17 mouse cellular contexts compared by ENCODE assay signal in genomic region chr1:150050256-150050655, GRCm38 (mm10). TPM values are rescaled to one million over a fixed set of nuclear protein-coding genes. Genes with fewer than 3 reads are reported as not detected.
"Had no signal": no experiment of that assay in that cellular context is flagged by ENCODE, and none has a peak within 500 bp of the region (broad histone marks: within the 10 kb centered on the region; RNA-seq: fewer than 3 reads in every experiment).

No protein-coding gene starts in this region.

- H3K36me3 ChIP-seq: neural tube, embryonic 13.5 days; neural tube, embryonic 15.5 days; stomach, embryonic 15.5 days had no signal

- DNase-seq: retina, postnatal 1 day; right cerebral cortex, adult 18-20 months; right cerebral cortex, postnatal 14 days; right cerebral cortex, postnatal 25 days; right cerebral cortex, postnatal 4 days; spleen, adult 18-20 months; thymus, adult 18-20 months; thymus, adult 2 months; thymus, postnatal 14 days; thymus, postnatal 25 days; thymus, postnatal 36 days; thymus, postnatal 4 days had no signal

- H3K9me3 ChIP-seq: neural tube, embryonic 13.5 days; neural tube, embryonic 15.5 days; stomach, embryonic 15.5 days had no signal

- H3K4me1 ChIP-seq: neural tube, embryonic 13.5 days; neural tube, embryonic 15.5 days; stomach, embryonic 15.5 days had no signal

- H3K27me3 ChIP-seq: neural tube, embryonic 13.5 days; neural tube, embryonic 15.5 days; stomach, embryonic 15.5 days had no signal

- H3K27ac ChIP-seq: neural tube, embryonic 13.5 days; neural tube, embryonic 15.5 days; stomach, embryonic 15.5 days; stomach, postnatal 0 days had no signal

- H3K4me2 ChIP-seq: neural tube, embryonic 13.5 days; neural tube, embryonic 15.5 days; stomach, embryonic 15.5 days had no signal

- H3K4me3 ChIP-seq: neural tube, embryonic 13.5 days; neural tube, embryonic 15.5 days; stomach, embryonic 15.5 days had no signal

- H3K9ac ChIP-seq: neural tube, embryonic 13.5 days; neural tube, embryonic 15.5 days; stomach, embryonic 15.5 days had no signal

RNA-seq across cellular contexts. Expression of gene Ptgs2, which starts 49.6 kb away (rescaled TPM):
- polyA plus RNA-seq: testis, adult 2 months had no signal
